Mouse (Mus musculus): ENCODE measurements at regions not wholly inside any gene's neighbourhood (a gene's known extent, or its start where the extent isn't known, plus 50 kb on each side); places are given as distances from the start of the nearest gene placed in this dataset.

DNA sequence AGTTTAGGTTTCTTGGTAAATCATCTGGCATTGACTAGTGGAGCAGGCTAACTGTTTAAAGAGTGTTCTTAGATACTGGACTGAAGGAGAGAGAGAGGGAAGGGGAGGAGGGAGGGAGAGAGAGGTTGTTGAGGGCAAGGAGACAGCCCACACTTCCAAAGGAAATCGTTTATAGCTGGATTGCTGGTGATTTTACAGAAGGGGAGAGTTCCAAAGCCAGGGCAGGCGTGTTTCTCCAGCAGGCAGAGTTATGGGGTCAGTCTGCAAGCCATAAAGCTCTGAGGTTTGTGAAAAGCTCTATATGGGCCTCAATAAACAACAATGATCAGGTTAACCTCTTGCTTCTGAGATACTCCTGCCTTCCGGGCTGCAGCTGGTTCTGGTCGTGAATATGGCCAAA lies 163.9 kb downstream of the Nuf2 start:
- TF ChIP-seq POLR2A (IDR thresholded peaks at IDR 0.05; ENCODE audit: control insufficient read depth in 1 of 2, insufficient read depth in 1 of 2, low read depth in 1 of 2, low read length in 2 of 2, poor library complexity in 1 of 2) (no peak), TCF12 (IDR thresholded peaks at IDR 0.05; ENCODE audit: low read depth, low read length) (no peak), CTCF (IDR thresholded peaks at IDR 0.05 in 2 of 3, conservative IDR thresholded peaks at IDR 0.05 in 1 of 3; ENCODE audit: control insufficient read depth in 1 of 3, insufficient read depth in 1 of 3, low read depth in 2 of 3, low read length in 3 of 3, poor library complexity in 1 of 3, severe bottlenecking in 1 of 3) (no peak), ZMIZ1 (IDR thresholded peaks at IDR 0.05; ENCODE audit: low read depth, low read length) (no peak)

Measured in MEL (cell line).